8 mouse cellular contexts compared by ENCODE assay signal in the genomic region with DNA sequence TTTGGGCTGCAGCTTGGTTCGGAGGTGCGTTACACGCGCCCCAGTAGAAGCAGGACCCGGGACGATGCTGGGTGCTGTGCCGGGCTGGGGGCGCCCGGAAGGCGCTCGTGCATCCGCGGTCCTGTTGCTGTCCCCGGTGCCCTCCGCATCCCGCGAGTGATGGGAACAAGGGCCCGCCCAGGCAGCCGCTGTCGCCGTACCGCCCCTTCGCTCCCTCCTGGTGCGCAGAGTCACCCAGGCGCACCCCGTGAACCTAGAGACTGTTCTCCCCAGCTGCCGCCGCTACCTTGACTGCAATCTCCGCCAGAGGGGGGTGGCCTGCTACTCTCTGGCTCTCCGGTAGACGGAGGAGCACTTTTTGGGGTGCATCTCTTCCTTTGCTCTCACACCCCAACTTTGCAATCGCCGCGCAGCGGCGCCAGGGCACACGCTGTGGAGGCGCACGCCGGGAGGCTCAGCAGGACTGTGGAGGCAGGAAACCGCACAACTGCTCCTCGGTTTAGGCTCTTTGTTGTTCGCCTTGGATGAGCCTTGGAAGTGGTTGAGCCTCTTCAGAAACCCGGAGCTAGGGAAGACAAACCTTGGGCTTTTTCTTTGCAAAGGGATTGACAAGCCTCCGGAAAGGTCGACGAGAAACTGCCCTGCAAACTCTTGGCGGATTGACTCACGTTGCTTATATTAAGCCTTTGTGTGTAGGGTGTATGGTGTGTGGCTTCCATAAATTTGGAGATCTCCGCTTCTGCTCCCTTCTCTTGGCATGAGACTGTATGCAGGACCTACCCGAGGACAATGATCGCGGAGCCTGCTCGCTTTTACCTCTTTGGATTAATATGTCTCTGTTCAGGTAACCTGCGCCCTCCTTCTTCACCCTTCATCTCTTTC.
A peak's percentile ranks its signal among the peaks of the same experiment; 100 is the strongest.
DNase-seq lines count a peak whose midpoint lies in the region; ATAC-seq and TF ChIP-seq lines count a peak whose summit lies in the region.

No protein-coding gene starts in this region.

- no peak for TF ChIP-seq POLR2A in embryonic fibroblast, embryonic 13.5 days (IDR thresholded peaks at IDR 0.05; ENCODE audit: low read depth, low read length)
- TF ChIP-seq POLR2A in limb, embryonic 14.5 days (IDR thresholded peaks at IDR 0.05; ENCODE audit: borderline replicate concordance, extremely low read depth, insufficient read depth, insufficient read length), result peak; percentile 51; the same call in 1 of the 2 replicates

- DNase-seq in brain, adult 2 months (ENCODE audit: low read depth, low spot score), result peak; percentile 77
- DNase-seq in limb, embryonic 14.5 days (ENCODE audit: low spot score), result peak; percentile 55
- peak; percentile 76 for DNase-seq in stomach, postnatal 0 days (ENCODE audit: low spot score)
- DNase-seq in spleen, postnatal 36 days (ENCODE audit: low spot score in 2 of 2), result no peak

- no peak for TF ChIP-seq EP300 in stomach, postnatal 0 days (optimal IDR thresholded peaks at IDR 0.05)

- ATAC-seq in heart, embryonic 12.5 days (ENCODE audit: insufficient number of reproducible peaks, low FRiP score), result peak; percentile 84
- peak; percentile 87 for ATAC-seq in kidney, embryonic 16.5 days (ENCODE audit: low FRiP score, low TSS enrichment)
- peak; percentile 67 for ATAC-seq in limb, embryonic 14.5 days (ENCODE audit: low FRiP score, low read depth)
- ATAC-seq in midbrain, embryonic 16.5 days, result peak; percentile 76
- peak; percentile 85 for ATAC-seq in stomach, postnatal 0 days (ENCODE audit: low FRiP score, low TSS enrichment)

- H3K4me3 ChIP-seq in embryonic fibroblast, embryonic 13.5 days (ENCODE audit: insufficient read depth, low read length), result peak overlapping the region; percentile 86
- H3K4me3 ChIP-seq in heart, embryonic 12.5 days, result peak overlapping the region; percentile 66
- H3K4me3 ChIP-seq in kidney, embryonic 16.5 days (ENCODE audit: low read length), result peak overlapping the region; percentile 90
- peak overlapping the region; percentile 83 for H3K4me3 ChIP-seq in limb, embryonic 14.5 days (replicated peaks; ENCODE audit: low read length)
- peak overlapping the region; percentile 86 for H3K4me3 ChIP-seq in midbrain, embryonic 16.5 days (ENCODE audit: low read depth, low read length)
- H3K4me3 ChIP-seq in stomach, postnatal 0 days (ENCODE audit: low read depth, low read length), result peak overlapping the region; percentile 80

- TF ChIP-seq CTCF in embryonic fibroblast, embryonic 13.5 days (IDR thresholded peaks at IDR 0.05; ENCODE audit: borderline replicate concordance, insufficient read depth, low read length), result no peak
- TF ChIP-seq CTCF in stomach, postnatal 0 days (IDR thresholded peaks at IDR 0.05; ENCODE audit: low read depth), result peak; percentile 66

- H3K9me3 ChIP-seq in heart, embryonic 12.5 days (replicated peaks), result no peaks in the 10 kb centered on the region
- H3K9me3 ChIP-seq in kidney, embryonic 16.5 days (ENCODE audit: low read length), result no peaks in the 10 kb centered on the region
- no peaks in the 10 kb centered on the region for H3K9me3 ChIP-seq in limb, embryonic 14.5 days (ENCODE audit: control insufficient read depth, low read length)
- no peaks in the 10 kb centered on the region for H3K9me3 ChIP-seq in midbrain, embryonic 16.5 days (replicated peaks; ENCODE audit: control insufficient read depth, low read length, poor library complexity, severe bottlenecking)
- no peaks in the 10 kb centered on the region for H3K9me3 ChIP-seq in stomach, postnatal 0 days (ENCODE audit: control insufficient read depth, low read length)

- WGBS in heart, embryonic 12.5 days, result under 1% methylated on average over 55 of the region's 55 CpGs
- WGBS in kidney, embryonic 16.5 days, result under 1% methylated on average over 54 of the region's 55 CpGs
- WGBS in limb, embryonic 14.5 days, result under 1% methylated on average over 55 of the region's 55 CpGs
- under 1% methylated on average over 53 of the region's 55 CpGs for WGBS in midbrain, embryonic 16.5 days
- WGBS in stomach, postnatal 0 days, result under 1% methylated on average over 49 of the region's 55 CpGs

- no peaks in the 10 kb centered on the region for H3K27me3 ChIP-seq in heart, embryonic 12.5 days (replicated peaks)
- no peaks in the 10 kb centered on the region for H3K27me3 ChIP-seq in kidney, embryonic 16.5 days (ENCODE audit: insufficient read depth, low read length)
- no peaks in the 10 kb centered on the region for H3K27me3 ChIP-seq in limb, embryonic 14.5 days (ENCODE audit: control insufficient read depth, insufficient read depth, low read length)
- H3K27me3 ChIP-seq in midbrain, embryonic 16.5 days (ENCODE audit: control insufficient read depth, insufficient read depth, low read depth, low read length), result no peaks in the 10 kb centered on the region
- H3K27me3 ChIP-seq in stomach, postnatal 0 days (ENCODE audit: control insufficient read depth, insufficient read depth, low read length), result no peaks in the 10 kb centered on the region

- peak overlapping the region; percentile 72 for H3K9ac ChIP-seq in heart, embryonic 12.5 days
- H3K9ac ChIP-seq in kidney, embryonic 16.5 days (replicated peaks; ENCODE audit: low read length), result peak overlapping the region; percentile 87
- H3K9ac ChIP-seq in limb, embryonic 14.5 days (ENCODE audit: low read depth, low read length, severe bottlenecking), result peak overlapping the region; percentile 77
- H3K9ac ChIP-seq in midbrain, embryonic 16.5 days (ENCODE audit: low read depth, low read length), result peak overlapping the region; percentile 82
- peak overlapping the region; percentile 66 for H3K9ac ChIP-seq in stomach, postnatal 0 days (ENCODE audit: low read length)

- H3K27ac ChIP-seq in embryonic fibroblast, embryonic 13.5 days (ENCODE audit: insufficient read depth, low read length), result peak overlapping the region; percentile 90
- H3K27ac ChIP-seq in heart, embryonic 12.5 days (ENCODE audit: poor library complexity, severe bottlenecking), result peak overlapping the region; percentile 85
- peak overlapping the region; percentile 99 for H3K27ac ChIP-seq in kidney, embryonic 16.5 days (ENCODE audit: low read length)
- H3K27ac ChIP-seq in limb, embryonic 14.5 days (replicated peaks; ENCODE audit: low read depth, low read length), result peak overlapping the region; percentile 96
- peak overlapping the region; percentile 84 for H3K27ac ChIP-seq in midbrain, embryonic 16.5 days (ENCODE audit: low read length)
- H3K27ac ChIP-seq in stomach, postnatal 0 days (replicated peaks), result peak overlapping the region; percentile 97

- H3K4me1 ChIP-seq in embryonic fibroblast, embryonic 13.5 days (ENCODE audit: control insufficient read depth, insufficient read depth, low read length), result no peaks in the 10 kb centered on the region
- H3K4me1 ChIP-seq in heart, embryonic 12.5 days (replicated peaks), result peaks cover 13% of the 10 kb centered on the region; the same call in 1 of the 2 replicates
- peaks cover 24% of the 10 kb centered on the region for H3K4me1 ChIP-seq in kidney, embryonic 16.5 days (ENCODE audit: insufficient read depth, low read length)
- peaks cover 16% of the 10 kb centered on the region for H3K4me1 ChIP-seq in limb, embryonic 14.5 days (ENCODE audit: control insufficient read depth, insufficient read depth, low read length)
- peaks cover 22% of the 10 kb centered on the region for H3K4me1 ChIP-seq in midbrain, embryonic 16.5 days (ENCODE audit: control insufficient read depth, insufficient read depth, low read length)
- no peaks in the 10 kb centered on the region for H3K4me1 ChIP-seq in stomach, postnatal 0 days (replicated peaks; ENCODE audit: control insufficient read depth, insufficient read depth)

- no peaks in the 10 kb centered on the region; the same call in 1 of the 2 replicates for H3K36me3 ChIP-seq in heart, embryonic 12.5 days
- H3K36me3 ChIP-seq in kidney, embryonic 16.5 days (ENCODE audit: insufficient read depth, low read length), result 0 out of 2 replicates have a peak, but pooled peaks cover 3% of the 10 kb centered on the region
- H3K36me3 ChIP-seq in limb, embryonic 14.5 days (ENCODE audit: control insufficient read depth, insufficient read depth, low read length), result no peaks in the 10 kb centered on the region
- no peaks in the 10 kb centered on the region for H3K36me3 ChIP-seq in midbrain, embryonic 16.5 days (ENCODE audit: control insufficient read depth, insufficient read depth, low read length)
- no peaks in the 10 kb centered on the region for H3K36me3 ChIP-seq in stomach, postnatal 0 days (ENCODE audit: control insufficient read depth, insufficient read depth, low read length)

- peak overlapping the region; percentile 75 for H3K4me2 ChIP-seq in heart, embryonic 12.5 days
- peak overlapping the region; percentile 86 for H3K4me2 ChIP-seq in kidney, embryonic 16.5 days (replicated peaks; ENCODE audit: low read depth, low read length)
- H3K4me2 ChIP-seq in limb, embryonic 14.5 days (replicated peaks; ENCODE audit: low read depth, low read length, severe bottlenecking), result peak overlapping the region; percentile 76
- H3K4me2 ChIP-seq in midbrain, embryonic 16.5 days (ENCODE audit: low read length), result peak overlapping the region; percentile 77
- H3K4me2 ChIP-seq in stomach, postnatal 0 days (replicated peaks; ENCODE audit: low read depth), result peak overlapping the region; percentile 77

Comparison
In these comparisons a context has a peak if more than half of its experiments do, and no peak if none do; other contexts are left out.
1. DNase-seq: peak in brain, adult 2 months (single experiment), limb, embryonic 14.5 days (single experiment) and stomach, postnatal 0 days (single experiment); none in spleen, postnatal 36 days (0 of 2).
2. Peak in every context shown above with its lines, with median percentiles within 50 percentile points of each other: H3K27ac ChIP-seq, H3K4me3 ChIP-seq, ATAC-seq, H3K4me2 ChIP-seq and H3K9ac ChIP-seq.